Mouse (Mus musculus): ENCODE results near the gene Snx21.
"Not testable (repeated sequence)": the region's sequence is repeated elsewhere in the genome, so short reads cannot be mapped to it uniquely, and the experiment has no call there.

Snx21 gene

DNA sequence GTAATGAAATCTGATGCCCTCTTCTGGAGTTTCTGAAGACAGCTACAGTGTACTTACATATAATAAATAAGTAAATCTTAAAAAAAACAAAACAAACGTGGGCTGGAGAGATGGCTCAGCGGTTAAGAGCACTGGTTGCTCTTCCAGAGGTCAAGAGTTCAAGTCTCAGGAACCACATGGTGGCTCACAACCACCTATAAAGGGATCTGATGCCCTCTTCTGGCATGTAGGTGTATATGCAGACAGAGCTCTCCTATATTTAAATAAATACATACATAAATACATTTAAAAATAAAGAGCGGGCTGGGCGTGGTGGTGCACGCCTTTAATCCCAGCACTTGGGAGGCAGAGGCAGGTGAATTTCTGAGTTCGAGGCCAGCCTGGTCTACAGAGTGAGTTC lies 12.9 kb downstream of the Snx21 start:
- DNase-seq, result not testable (repeated sequence)

DNA sequence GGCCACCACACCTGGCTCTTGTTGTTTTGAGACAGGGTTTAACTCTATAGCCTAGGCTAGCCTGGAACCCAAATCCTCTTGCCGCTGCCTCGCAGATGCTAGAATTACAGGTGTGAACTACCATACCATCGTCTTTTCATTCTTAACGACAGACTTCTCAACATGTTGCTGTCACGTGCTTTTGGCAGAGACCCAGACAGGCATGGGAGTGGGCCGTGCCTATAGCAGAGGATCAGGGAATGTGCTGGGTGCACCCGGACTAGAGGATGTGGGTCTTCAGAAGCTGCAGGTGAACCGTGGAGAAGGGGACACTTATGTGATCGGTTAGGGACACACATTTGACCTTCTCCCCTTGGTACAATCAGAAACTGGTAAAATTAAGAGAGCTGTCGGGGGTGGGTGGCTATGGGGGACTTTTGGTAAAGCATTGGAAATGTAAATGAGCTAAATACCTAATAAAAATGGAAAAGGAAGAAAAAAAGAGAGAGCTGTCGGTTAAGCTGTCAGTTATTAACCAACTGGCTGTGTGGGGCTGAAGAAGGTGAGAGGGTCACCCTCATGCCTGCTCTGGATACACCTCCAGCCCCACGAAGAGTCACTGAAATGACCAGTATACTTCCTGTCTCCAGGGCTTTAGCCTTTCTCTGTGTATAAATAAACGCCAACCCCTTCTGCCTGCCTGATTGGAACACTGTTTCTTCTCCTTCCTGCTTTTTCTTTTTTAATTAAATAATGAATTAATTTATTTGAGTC lies 14.8 kb downstream of the Snx21 start:
- DNase-seq, result no peak

DNA sequence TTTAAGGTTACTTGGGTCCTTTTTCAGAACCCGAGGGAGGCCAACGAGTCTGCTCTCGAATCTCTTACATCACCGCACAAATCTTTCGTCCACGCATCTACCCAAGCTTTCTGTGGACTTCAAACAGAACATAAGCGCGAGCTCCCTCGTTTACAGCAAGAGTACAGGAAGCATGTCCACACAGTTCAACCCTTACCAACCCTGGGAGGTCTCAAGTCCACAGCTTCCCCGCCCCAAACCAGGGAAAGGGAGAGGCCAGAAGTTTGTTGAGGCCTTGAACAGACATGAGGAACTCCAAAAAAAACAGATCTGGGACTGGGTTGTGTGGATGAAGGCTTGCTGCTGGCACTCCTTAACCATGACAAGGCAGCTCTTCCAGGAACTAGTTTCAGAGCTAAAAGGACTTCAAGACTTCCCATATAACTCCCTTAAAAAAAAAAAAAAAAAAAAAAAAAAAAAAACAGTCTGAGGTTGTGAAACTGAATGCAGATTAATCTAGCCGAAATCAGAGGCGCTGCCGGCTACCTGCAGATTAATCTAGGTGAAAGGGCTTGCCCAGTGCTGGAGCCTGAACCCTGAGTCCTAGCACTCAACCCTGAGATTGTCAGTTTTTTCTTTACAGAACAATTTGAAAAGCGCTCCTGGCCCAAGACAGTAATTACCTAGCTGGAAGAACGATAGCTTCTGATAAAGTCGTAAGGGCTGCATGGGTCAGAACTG lies 17.7 kb downstream of the Snx21 start:
- DNase-seq, result no peak

DNA sequence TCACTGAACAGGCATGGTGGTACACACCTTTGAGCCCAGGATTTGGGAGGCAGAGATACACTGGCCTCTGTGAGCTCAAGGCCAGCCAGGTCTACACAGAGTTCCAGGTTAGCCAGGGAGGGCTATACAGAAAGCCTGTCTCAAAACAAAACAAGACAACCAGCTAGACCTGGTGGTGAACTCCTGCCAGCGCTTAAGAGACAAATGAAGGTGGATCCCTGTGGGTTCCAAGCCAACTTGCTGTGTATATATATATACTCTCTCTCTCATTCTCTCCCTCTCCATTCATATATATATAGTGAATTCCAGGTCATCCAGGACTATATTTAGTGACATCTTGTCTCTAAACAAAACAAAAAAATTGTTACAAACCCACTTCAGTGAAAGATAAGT lies 18.3 kb downstream of the Snx21 start:
- DNase-seq, result no peak

DNA sequence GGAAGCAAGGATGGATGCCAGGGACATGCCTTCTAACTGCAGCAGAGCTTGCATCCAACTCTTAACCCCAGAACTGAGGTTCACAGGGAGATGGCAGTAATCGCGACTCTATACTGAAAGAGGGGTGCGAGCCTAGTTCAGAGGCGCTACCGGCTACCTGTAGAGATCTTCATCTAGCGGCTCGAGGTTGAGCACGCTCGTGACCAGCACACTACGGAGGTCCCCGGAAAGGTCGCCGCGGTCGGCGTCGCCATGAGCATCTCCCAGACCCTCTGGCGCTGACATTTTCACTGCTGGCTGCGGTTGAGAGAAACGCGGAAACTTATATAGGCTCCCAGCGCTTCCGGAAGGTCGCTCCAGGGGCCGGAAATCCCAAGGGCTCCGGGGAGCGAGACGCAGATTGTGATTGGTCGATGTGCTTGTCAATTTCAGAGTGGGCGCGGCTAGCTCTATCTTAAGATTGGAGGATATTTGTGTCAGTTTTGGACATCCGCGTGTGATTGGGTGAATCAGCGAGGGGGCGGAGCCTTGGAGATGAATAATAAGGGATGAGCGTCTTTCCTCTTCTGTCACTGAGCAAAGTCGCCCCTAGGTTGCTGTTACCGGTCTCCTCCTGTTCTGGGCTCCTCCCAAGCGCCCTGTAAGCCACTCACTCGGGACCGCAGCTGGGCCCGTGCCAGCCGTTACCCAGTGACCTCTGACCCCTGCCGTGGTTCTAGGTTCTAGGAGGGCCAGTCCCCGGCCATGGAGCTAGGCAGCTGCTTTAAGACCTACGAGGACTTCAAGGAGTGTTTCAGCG lies 19.1 kb downstream of the Snx21 start, which contains the start of the genes Acot8 and Zswim3:
Gene Acot8 (minus strand): TSS at position 350 of the 799 bp plus-strand sequence.
Gene Zswim3 (plus strand): TSS at position 566 of the 799 bp plus-strand sequence.
- DNase-seq, result peak; percentile 99

DNA sequence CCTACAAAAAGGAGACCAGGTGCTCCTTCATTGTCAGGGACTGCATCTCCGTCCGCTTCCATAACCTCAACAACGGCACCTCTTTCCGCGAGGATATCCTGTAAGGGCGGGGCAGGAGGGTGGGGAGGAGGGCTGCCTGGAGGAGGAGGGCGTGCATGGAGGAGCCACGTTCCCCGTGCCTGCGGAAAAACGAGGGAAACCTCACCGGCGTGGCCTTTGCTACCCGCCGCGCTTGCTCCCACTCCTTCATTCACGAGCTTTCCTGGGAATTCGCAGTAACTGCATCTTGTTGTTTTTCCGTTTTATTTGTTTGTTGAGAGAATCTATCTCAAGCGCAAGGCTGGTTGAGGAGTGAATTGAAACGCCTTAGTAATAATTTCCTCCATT lies 19.7 kb downstream of the Snx21 start:
- no peak for DNase-seq

DNA sequence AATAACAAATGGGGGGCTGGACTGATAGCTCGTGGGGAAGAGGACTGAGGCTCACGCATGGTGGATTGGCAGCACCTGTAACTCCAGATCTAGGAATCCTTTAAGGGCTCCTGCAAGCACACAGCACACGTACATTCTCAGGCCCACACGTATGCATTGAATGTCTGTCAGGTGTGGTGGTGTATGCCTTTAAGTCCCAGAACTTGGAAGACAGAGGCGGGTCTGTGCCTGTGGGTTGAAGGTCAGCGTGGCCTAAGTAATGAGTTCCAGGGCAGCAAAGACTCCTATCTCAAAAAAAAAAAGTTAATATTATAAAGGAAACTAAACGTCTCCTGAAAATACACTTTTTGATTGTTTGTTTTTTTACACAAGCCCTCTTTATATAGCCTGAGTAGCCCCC lies 21.0 kb downstream of the Snx21 start:
- no peak for DNase-seq

DNA sequence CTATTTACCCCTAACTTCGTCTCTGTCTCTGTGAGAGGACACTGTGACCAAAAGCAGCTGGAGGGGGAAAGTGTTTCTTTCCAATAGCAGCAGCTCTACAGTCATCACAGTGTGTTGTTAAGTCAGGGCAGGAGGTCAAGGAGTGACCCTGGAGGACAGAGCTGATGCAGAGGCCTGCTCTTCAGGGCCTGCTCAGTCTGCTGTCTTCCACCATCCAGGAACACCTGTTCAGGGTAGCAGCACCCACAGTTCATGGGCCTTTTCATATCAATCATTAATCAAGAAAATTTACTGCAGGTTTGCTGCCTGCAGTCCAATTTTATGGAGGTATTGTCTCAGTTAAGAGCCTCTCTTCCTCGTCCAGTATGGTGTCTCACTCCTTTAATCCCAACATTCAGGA lies 27.9 kb downstream of the Snx21 start:
- DNase-seq, result no peak

DNA sequence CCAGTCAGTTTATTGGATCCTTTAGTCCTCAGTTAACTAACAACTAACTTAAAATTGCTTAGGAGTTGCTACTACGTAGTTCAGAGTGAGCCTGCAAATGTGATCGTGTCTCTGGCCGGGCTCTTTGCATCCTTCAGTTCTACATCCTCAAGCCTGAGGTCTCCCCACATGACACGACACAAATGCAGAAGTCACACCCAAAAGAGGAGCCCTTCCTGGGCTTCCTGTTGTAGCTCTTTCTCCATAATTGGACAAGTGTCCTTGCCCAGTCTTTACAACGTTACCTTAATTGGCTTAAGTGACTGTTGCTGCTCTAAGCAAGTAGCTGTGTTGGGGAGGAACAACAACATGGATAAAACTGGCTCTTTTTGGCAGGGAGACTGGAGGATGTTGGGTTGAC lies 29.7 kb downstream of the Snx21 start:
- no peak for DNase-seq

DNA sequence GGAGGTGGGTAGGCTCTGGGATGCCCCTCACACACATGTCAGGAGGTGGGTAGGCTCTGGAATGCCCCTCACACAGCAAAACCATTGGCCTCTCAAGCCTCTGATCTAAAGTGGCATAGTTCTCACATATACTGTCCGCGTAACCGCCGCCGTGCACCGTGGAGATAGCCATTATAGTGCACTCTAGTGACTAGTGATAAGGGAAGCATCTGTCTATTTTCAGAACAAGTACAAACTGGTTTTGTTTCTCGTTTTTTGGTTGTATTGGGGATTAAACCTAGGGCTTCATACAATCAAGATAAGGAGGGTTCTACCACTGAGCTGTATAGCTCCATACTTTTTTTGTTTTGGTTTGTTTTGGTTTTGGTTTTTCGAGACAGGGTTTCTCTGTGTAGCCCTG lies 30.2 kb downstream of the Snx21 start:
- DNase-seq, result no peak

DNA sequence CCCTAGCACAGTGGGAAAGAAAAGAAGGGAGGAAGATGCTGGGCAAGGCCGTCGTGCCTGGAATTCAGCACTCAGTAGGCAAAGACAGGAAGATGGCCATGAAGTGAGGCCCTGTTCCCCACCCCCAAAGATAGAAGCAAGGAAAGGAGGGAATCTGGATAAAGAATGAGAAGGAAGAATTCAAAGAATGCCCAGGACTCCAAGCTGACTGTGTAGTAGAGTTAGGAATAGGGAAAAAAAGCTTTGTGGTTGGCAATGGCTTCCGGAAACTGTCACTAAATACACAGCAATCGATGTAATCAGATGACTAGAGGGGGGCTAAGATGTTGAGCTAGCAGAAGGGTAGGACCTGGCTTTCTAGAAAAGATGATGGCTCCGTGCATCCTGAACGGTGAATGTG lies 31.6 kb downstream of the Snx21 start:
- DNase-seq, result no peak

DNA sequence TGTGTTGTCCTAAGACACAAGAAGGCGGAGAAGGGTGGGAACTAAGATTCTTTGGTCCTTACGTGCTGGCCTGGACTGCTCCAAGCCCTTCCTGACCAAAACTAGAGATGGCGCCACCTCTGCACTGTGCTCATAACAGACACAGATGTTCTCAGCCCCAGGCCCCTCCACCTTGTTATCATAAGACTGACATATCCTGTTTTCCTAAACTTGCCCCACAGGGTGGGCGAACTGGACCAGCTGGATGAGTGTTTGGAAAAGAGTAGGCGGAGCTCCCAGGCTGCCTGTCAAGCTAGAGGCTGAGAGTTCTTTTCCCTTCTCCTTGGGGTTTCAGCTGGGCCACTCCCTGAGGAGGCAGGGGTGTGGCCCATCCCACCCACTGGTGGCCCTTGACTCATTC lies 32.1 kb downstream of the Snx21 start:
- DNase-seq, result no peak

DNA sequence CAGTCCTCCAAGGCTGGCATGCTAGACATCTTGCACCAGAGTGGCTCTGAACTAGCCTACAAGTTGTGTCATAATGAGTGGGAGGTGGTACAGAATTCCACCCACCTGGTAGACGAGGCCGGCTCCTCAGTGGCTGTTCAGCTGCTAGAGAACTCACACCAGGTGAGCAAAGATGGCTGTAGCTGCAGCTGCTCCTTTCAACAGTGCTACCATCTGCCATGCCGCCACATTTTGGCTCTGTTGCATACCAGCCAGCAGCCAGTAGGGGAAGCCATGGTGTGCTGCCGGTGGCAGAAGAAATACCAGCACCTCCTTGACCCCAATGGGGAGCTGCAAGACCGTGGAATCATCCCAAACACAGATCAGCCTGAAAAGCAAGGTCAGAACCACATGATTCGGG lies 35.4 kb downstream of the Snx21 start:
- no peak for DNase-seq

DNA sequence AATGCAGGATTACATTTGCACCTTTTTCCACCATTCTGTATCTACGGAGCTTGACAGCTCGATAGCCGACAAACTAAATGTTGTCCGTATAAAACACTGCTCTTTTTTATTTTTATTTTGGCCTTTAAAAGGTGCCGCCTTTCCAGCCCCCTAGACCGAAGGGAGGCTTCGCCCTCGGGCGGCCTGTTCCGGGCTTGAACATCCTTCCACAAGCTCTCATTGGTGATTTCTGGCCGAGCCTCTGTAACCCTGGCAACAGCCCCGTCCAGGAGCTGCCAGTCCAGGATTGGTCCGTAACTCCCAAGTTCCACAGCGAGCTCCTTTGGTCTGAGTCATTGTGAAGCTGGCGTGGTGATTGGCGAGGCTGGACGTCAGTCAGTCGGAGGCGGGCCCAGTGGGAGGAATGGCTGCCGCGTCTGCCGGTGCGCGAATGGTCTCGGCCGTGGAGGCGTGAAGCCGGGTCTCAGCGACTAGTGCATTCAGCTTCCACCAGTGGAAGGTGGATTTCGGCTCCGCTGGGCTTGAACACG lies 37.1 kb downstream of the Snx21 start, which contains the start of gene Zswim1:
Gene Zswim1 (plus strand): TSS at position 51 of the 530 bp plus-strand sequence.
- DNase-seq, result peak; percentile 100

DNA sequence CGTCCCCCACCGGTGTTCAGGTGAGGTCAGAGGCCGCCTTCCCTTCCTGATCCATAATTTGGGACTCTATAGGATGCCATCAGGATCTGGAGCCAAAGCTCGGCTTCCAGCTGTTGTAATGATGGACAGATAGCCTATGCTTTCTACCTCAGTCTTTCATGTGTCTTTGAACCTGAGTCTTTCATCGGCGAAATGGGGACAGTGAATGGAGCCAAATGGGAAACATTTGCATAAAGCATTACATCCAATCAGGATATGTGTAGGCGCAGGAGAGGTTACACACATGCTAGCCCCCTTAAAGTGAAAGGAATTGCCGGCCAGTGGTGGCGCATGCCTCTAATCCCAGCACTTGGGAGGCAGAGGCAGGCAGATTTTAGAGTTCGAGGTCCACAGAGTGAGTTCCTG lies 37.6 kb downstream of the Snx21 start:
- no peak for DNase-seq

DNA sequence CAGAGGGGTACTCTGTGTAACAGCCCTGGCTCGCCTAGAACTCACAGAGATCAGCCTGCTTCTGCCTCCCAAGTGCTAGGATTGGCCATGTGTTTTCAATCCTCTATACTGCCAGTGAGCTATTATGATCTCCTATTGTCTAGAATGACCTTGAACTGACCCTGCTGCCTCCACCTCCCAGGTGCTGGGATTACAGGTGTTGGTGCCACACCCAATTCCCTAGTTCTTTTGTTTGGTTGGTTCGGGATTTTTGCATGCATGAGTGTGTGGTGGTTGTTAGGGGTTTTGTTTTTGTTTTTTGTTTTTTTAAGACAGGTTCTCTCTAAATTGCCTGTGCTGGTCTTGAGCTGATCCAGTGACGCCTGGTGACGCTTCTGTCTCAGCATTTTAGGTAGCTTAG lies 38.3 kb downstream of the Snx21 start:
- no peak for DNase-seq

DNA sequence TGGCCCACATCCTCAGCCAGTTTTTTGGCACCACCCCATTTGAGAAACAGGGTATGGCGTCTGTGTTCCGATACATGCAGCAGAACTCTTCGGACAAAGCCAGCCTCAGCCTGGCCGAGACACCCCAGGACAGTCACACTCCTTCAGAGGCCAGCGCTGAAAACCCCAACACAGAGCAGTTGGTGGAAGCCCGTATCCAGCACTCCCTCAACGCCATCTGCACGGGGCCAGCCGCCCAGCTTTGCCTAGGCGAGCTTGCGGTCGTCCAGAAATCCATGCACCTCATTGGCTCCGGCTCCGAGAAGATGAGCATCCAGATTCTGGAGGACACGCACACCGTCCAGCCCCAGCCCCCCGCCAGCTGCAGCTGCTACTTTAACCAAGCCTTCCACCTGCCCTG lies 39.9 kb downstream of the Snx21 start:
- DNase-seq, result no peak

DNA sequence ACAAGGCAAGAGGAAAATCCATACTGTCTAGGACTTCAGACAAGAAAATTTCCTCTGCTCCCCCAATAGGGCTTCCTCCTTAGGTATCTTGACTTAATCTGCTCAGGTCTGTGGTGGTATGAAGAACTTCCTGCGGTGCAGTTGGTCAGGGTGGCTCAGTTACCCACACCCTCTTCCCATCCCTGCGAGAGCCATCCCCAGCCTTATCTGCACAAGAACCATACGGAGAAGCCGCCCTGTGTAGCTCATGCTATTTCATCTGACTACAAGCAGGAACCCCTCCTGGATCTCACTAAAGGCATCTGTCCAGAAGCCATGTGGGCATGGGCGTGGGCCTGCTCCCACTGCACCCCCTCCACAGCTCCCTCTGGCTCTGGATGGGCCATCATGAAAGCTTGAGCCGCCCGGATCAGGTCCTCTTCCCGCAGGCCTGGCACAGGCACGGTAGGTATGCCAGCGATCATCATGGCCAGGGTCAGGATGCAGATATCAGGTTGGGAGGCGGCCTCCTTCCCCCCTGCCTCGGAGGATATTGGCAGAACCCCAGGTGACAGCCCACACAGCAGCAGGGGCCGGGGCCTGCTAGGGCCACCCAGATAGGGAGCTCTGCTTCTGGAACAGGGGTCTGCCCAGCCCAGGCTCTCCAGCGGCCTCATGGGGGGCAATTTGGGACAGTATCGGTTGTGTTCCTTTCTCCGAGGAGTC lies 41.7 kb downstream of the Snx21 start:
- no peak for DNase-seq

DNA sequence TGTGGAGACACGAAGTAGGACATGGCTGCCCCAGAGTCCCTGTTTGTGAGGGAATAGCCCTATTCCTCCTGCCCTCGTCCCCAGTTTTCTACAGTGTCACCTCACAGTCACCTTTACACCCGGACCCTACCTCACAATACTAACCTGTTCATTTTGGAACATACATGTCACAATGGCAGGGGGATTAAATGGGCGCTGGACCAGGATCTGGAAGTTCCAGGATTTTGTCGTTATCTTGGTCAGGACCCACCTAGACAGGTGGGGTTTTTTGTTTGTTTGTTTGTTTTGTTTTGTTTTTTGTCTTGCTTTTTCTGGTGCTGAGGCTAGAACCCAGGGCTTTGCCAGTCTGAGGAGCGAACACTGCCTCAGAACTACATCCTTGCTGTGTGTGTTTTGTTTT lies 42.8 kb downstream of the Snx21 start, which contains the start of gene Spata25:
Gene Spata25 (minus strand): TSS at position 101 of the 400 bp plus-strand sequence.
- no peak for DNase-seq

DNA sequence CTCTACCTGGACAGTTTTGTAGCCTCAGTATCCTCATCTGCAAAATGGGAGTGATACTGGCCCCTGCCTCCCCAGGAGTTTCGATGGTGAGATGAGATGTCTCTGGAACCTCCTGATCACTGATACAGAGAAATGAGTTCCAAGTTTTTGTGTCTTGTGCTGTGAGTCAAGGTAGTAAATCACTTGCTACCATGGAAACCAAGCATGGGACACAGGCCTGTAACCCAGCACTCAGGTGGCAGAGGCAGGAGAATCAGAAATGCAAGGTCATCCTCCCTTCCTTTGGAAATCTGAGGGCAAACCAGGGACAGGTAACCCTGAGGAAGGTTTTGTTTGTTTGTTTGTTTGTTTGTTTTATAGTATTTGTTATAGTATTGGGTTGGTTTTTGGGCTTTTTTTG lies 43.5 kb downstream of the Snx21 start:
- no peak for DNase-seq

DNA sequence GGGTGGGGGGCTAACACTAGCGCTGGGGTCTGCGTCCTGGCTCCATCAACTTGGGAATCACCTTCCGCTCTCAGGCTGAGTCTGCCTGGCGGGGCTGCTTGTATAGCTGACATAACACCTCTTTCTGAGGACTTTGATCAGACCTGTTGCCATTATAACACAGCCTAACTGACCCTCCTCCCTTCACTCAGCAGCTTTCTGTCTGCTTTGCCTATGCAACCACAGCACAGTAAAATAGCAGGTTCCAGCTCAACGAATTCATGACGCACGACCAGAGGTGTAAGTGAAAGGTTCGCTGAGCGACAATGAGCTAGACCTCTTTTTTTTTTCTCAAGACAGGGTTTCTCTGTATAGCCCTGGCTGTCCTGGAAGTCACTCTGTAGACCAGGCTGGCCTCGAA lies 45.4 kb downstream of the Snx21 start:
- no peak for DNase-seq

DNA sequence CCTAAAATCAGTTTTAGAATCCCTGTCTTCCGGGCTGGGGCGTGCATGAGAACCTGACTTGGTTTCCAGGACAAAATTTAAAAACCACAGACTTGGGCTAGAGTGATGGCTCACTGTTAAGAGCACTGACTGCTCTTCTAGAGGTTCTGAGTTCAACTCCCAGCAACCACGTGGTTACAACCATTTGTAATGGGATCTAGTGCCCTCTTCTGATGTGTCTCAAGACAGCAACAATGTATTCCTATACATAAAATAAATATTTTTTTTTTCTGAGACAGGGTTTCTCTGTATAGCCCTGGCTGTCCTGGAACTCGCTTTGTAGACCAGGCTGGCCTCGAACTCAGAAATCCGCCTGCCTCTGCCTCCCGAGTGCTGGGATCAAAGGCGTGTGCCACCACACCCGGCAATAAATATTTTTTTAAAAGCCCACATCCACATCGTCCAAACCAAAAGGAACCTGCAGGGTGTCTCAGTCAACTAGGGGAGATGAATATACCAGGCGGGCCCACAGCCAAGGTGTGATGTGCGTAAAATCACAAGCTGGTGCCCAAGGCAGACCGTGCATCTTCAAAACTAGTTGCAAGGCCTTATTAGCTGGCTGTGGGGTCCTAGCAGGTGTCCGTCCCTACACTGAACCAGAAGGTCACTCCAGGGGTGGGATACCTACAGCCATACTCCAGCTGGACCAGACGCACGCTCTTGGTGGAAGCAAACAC lies 46.6 kb downstream of the Snx21 start:
- DNase-seq, result no peak

All from thymus, postnatal 25 days (tissue).